Mouse (Mus musculus) kidney, postnatal 10 days (tissue): Measurements from ENCODE around the gene Dagla.

Experiments
- DNase-seq: peaks from one replicate; pipeline ENCODE4 v3.0.0; 2021; ENCODE audit warnings: mixed read lengths

The Dagla gene

GRCm38 (mm10) chr19:10304810-10305544 lies at the start of gene Dagla:
Gene Dagla (minus strand): TSS chr19:10304877.
- DNase-seq: peak; percentile 86

- no peak for DNase-seq
Measured at GRCm38 (mm10) chr19:10352218-10352617, 47.5 kb upstream of the Dagla start.

- DNase-seq: no peak
Measured at GRCm38 (mm10) chr19:10347628-10348273, 43.1 kb upstream of the Dagla start.

GRCm38 (mm10) chr19:10345696-10346095 lies 41.0 kb upstream of the Dagla start:
- no peak for DNase-seq

GRCm38 (mm10) chr19:10343866-10344265 lies 39.2 kb upstream of the Dagla start:
- no peak for DNase-seq

GRCm38 (mm10) chr19:10341817-10342439 lies 37.3 kb upstream of the Dagla start:
- peak; percentile 66 for DNase-seq

- DNase-seq: peak; percentile 73
Measured at GRCm38 (mm10) chr19:10341152-10341551, 36.5 kb upstream of the Dagla start.

GRCm38 (mm10) chr19:10340661-10341060 lies 36.0 kb upstream of the Dagla start:
- no peak for DNase-seq

GRCm38 (mm10) chr19:10339271-10339670 lies 34.6 kb upstream of the Dagla start:
- no peak for DNase-seq

GRCm38 (mm10) chr19:10338724-10339123 lies 34.0 kb upstream of the Dagla start:
- no peak for DNase-seq

- DNase-seq: no peak
Measured at GRCm38 (mm10) chr19:10334467-10334866, 29.8 kb upstream of the Dagla start.

GRCm38 (mm10) chr19:10333545-10334252 lies 29.0 kb upstream of the Dagla start:
- peak; percentile 78 for DNase-seq

- no peak for DNase-seq
Measured at GRCm38 (mm10) chr19:10331706-10332105, 27.0 kb upstream of the Dagla start.

- DNase-seq: no peak
Measured at GRCm38 (mm10) chr19:10329033-10329432, 24.4 kb upstream of the Dagla start.

GRCm38 (mm10) chr19:10326609-10327008 lies 21.9 kb upstream of the Dagla start:
- peak; percentile 37 for DNase-seq

GRCm38 (mm10) chr19:10323860-10324259 lies 19.2 kb upstream of the Dagla start:
- DNase-seq: no peak

- peak; percentile 57 for DNase-seq
Measured at GRCm38 (mm10) chr19:10323362-10323837, 18.7 kb upstream of the Dagla start.

GRCm38 (mm10) chr19:10317795-10318194 lies 13.1 kb upstream of the Dagla start:
- no peak for DNase-seq

- no peak for DNase-seq
Measured at GRCm38 (mm10) chr19:10317358-10317757, 12.7 kb upstream of the Dagla start.

- no peak for DNase-seq
Measured at GRCm38 (mm10) chr19:10316956-10317355, 12.3 kb upstream of the Dagla start.

GRCm38 (mm10) chr19:10312072-10312471 lies 7.4 kb upstream of the Dagla start:
- no peak for DNase-seq

GRCm38 (mm10) chr19:10308990-10309389 lies 4.3 kb upstream of the Dagla start:
- DNase-seq: no peak

GRCm38 (mm10) chr19:10307941-10308340 lies 3.3 kb upstream of the Dagla start:
- DNase-seq: no peak
